Mouse (Mus musculus) embryo, embryonic 10 days (tissue): ENCODE results near the gene Esp8.
A peak's percentile ranks its signal among the peaks of the same experiment; 100 is the strongest.
"Not testable (repeated sequence)": the region's sequence is repeated elsewhere in the genome, so short reads cannot be mapped to it uniquely, and the experiment has no call there.

ENCODE experiments used
- DNase-seq: peaks from one replicate; pipeline ENCODE4 v3.0.0-alpha.2; 2015; ENCODE audit warnings: low spot score

Gene Esp8

DNA sequence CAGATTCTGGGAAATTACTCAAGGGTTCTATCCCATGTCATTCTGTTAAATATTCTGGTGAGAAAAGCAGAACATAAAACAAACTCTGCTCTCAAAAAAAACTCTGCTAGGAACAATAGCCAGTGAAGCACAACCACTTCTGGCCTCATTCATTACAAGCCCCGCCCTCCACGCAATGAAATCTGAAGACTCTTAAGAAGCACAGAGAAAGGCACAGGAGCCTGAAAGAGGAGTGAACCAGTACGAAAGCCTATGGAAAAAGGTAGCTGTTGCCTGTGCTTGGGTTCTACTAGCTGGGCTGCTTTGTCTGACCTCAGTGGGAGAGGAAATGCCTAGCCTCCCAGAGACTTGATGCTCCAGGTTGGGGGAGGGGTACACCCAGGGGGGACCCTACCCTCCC, at the start of gene Esp8:
TSS of gene Esp8 (plus strand) at position 205 of the 400 bp plus-strand sequence.
- DNase-seq: no peak

DNA sequence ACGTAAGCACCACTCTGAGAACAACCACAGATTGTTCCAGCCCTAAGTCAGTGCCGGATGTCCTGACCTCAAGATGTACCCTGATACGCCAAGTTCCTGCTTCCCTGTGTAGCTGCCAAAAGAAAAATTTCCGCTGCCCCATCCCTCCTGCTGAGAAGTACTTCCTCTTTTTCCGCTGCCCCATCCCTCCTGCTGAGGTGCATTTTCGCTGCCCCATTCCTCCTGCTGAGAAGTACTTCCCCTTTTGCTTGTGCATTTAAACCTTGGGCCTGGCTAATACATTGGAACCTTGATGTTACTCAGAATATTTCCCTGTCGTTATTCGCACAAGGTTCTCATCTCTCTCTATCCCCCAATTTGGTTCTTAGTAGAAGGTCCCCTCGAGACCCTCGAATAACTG, 36.3 kb upstream of the Esp8 start:
- DNase-seq: not testable (repeated sequence)

DNA sequence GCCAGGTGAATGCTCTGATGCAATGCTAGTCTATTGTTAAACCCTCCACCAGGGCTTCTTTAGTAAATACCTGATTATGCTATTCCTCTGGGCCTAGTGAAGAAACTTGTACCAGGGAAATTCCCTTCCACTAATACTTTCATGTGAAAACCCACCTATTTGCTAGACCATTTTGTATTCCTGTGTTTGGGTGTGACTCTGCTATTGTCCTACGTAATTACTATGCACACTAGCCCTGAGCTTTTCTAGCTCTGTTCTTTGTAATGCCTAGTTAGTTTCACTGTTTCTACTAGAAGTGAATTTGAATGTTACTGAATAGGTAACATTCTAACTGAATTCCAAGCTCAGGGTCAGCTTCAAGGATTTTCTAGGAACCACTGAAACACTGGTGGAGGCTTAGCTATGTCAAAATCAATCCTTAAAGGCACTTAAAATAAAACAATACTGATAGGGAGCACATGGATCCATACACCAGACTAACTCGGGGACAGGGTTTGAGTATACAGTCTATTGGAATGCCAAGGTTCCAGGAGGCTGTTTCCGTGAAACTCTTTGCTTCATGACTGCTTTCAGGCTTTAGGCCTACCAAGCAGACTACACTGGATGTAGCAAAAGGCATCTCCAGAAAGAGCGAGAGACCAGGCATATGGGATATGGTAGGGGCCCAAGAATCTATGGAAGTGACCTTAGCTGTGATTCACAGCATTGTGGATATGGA, 24.2 kb upstream of the Esp8 start:
- not testable (repeated sequence) for DNase-seq

DNA sequence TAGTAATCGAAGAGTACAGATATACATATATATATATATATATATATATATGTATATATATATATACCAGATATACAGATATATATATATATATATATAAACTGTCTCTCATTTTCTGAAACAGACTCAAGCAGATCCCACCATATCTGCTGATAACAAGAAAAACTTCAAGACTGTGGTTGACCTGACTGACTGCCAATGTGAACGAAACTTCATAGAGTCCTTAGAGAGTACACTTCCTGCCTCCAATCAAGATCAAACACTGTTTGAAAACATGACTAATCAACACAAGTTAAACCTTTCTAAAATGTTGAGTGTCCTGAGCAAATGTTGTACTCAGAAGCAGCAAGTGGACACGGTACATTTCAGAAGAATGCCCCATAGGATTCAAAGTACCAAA, 10.0 kb downstream of the Esp8 start:
- no peak for DNase-seq

DNA sequence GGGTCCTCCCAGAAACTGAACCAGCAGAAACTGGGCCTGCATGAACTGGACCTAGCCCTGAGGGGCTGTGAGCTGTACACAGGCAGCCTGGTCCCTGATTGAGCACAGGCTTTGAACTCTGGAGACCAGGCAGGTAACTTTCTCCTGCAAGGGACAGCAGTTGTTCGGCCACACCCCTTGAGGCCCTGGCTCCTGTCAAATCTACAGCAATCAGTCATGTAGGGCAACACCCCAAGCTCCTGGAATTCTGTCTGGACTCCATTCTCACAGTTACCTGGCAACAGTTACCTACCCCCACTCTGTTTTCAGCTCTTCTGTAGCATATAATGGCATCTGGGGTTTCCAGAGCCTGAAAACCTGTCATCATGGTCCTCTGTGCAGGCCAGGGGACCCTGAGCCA, 11.3 kb downstream of the Esp8 start:
- DNase-seq: no peak

DNA sequence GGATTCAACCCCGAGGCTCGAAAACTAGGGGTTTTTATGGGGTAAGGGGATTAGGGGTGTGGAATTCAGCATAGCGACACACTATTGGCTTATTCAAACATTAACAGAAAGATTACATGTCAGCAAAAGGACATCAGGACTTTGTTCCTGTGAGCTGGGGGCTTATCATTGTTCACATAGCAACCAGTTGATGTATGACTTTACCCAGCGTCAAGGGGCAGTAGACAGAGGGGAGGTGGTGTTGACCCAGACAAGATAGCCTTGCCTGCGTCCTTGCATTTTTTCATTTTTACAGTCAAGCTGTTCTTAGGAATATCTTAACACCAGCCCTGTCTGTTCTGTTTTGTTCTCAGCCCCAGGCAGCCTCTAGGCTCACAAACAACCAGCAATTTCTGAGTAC, 27.2 kb downstream of the Esp8 start:
- DNase-seq: not testable (repeated sequence)

DNA sequence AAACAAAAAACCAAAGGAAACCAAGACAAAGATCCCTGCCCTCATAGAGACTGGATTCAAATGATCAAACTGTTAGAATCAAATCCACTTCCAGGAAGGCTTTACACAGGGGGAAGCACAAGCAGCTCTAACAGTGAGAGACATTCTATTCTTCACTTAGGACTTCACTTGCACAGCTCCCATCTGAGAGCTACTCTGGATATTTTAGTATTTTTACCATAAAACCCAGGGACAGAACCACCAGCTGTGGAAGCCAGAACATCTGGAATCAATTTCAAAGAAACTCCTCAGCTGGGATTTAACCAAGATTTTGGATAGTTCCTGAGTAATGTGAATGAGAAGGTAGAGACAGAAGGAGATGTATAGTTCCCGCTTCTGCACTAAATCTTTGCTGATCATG, 33.6 kb downstream of the Esp8 start:
- peak; percentile 3 for DNase-seq

DNA sequence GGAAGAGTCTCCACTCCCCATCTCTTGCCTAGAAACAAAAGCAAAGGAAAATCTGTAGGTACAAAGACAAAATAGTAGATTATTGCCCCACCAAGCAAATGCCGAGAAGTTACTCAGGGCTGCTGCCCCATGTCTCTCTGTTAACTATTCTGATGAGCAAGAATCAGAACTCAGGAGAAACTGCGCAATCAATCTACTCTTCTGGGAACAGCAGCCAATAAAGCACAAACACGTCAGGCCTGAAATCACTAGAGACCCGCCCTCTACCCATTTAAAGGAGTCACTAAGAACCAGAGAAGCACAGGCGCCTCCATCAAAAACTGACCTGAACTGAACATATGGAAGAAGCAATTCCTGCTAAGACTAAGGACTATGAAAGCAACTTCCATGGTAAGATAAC, 41.4 kb downstream of the Esp8 start, which contains the start of gene Esp6:
TSS of gene Esp6 (plus strand) at position 301 of the 400 bp plus-strand sequence.
- DNase-seq: no peak
